Mouse (Mus musculus): ENCODE measurements around the gene Secisbp2l. TPM values are rescaled to one million over a fixed set of nuclear protein-coding genes. Genes with fewer than 3 reads are reported as not detected.

Secisbp2l gene
- total and polyA plus RNA-seq, 2 experiments from 2014 or later = 10.5 to 44.3 TPM

DNA sequence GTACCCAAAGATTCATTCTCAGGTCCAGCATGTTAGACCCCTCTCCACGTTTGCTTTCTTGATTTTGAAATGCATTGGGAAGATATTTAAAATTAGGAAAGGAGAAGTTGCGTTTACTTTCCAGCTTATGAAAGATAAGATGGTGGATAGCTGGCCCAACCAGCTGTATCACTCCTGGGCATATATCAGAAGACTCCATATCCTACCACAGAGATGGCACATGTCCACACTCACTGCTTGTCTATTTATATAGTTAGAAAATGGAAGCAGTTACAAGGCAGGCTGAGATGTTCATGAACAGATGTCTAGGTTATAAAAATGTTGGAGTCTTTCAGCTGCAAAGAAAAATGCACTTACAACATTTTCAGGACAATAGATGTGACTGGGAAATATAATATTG, 28.7 kb upstream of the Secisbp2l start:
- Histone ChIP-seq H3K9ac (replicated peaks; ENCODE audit: low read depth, low read length) (no peak overlapping the region), H3K4me2 (ENCODE audit: low read depth, low read length) (no peak overlapping the region), H3K27me3 (ENCODE audit: control insufficient read depth, insufficient read depth, low read length) (no peaks in the 10 kb centered on the region), H3K27ac (ENCODE audit: low read depth) (no peak overlapping the region), H3K4me1 (ENCODE audit: control insufficient read depth, insufficient read depth) (no peaks in the 10 kb centered on the region), H3K36me3 (replicated peaks; ENCODE audit: control insufficient read depth, insufficient read depth, low read length) (no peaks in the 10 kb centered on the region), H3K4me3 (ENCODE audit: low read depth, low read length) (no peak overlapping the region), H3K9me3 (replicated peaks; ENCODE audit: control insufficient read depth, low read length) (no peaks in the 10 kb centered on the region)
- DNase-seq (ENCODE audit: low spot score) = no peak
- ATAC-seq (ENCODE audit: insufficient read depth, low read depth) = no peak
- no peak for TF ChIP-seq CTCF (IDR thresholded peaks at IDR 0.05; ENCODE audit: low read depth)
- TF ChIP-seq EP300 (IDR thresholded peaks at IDR 0.05; ENCODE audit: low read depth) = no peak
- 53% methylated on average over 2 of the region's 2 CpGs for WGBS

DNA sequence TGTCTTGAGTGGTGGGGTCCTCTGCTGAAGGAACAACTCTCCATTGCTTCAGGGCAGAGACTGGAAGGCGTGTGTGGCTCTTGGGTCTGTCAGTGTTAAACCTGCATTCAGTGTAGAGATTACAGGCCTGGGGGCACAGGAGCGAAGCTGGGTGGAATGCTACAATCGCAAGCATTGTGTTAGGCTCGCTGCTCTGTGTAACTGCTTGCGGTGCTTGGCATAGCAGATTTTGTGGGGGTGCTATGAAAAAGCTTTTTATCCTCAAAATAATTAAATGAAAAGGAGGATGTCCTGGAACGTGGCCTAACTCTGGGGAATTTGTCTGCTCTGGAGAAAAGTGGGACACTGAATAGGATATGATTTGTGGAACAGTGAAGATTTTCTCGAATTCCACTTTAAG, 26.9 kb upstream of the Secisbp2l start:
- Histone ChIP-seq H3K9me3 (replicated peaks; ENCODE audit: control insufficient read depth, low read length) (no peaks in the 10 kb centered on the region), H3K27me3 (ENCODE audit: control insufficient read depth, insufficient read depth, low read length) (no peaks in the 10 kb centered on the region), H3K4me1 (ENCODE audit: control insufficient read depth, insufficient read depth) (no peaks in the 10 kb centered on the region), H3K27ac (ENCODE audit: low read depth) (no peak overlapping the region), H3K9ac (replicated peaks; ENCODE audit: low read depth, low read length) (no peak overlapping the region), H3K4me2 (ENCODE audit: low read depth, low read length) (no peak overlapping the region), H3K36me3 (replicated peaks; ENCODE audit: control insufficient read depth, insufficient read depth, low read length) (no peaks in the 10 kb centered on the region), H3K4me3 (ENCODE audit: low read depth, low read length) (no peak overlapping the region)
- no peak for ATAC-seq (ENCODE audit: insufficient read depth, low read depth)
- TF ChIP-seq EP300 (IDR thresholded peaks at IDR 0.05; ENCODE audit: low read depth) = no peak
- TF ChIP-seq CTCF (IDR thresholded peaks at IDR 0.05; ENCODE audit: low read depth) = no peak
- DNase-seq (ENCODE audit: low spot score) = no peak
- WGBS = 75% methylated on average over 7 of the region's 7 CpGs

DNA sequence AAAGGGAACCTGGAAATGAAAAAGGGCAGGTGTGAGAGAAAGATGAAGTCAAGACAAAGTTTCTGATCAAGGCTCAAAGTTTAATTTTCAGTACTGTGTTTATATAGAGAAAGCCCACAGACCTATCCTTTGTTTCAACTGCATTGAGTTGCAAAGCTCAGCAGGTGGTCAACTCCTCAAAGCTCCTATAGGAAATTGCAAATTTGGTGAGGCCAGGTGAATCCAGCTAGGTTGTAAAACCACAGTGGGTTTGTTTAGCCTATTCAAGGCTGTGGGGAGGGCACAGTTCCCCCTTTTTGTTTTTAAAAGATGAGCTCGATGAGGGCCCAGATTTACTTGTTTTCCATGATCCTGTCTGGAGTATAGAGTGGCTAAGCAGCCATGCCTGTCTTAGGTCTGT, 23.2 kb upstream of the Secisbp2l start:
- WGBS = 29% methylated on average over 1 of the region's 1 CpGs
- H3K9me3 ChIP-seq (replicated peaks; ENCODE audit: control insufficient read depth, low read length) = no peaks in the 10 kb centered on the region
- H3K4me3 ChIP-seq (ENCODE audit: low read depth, low read length) = no peak overlapping the region
- H3K4me1 ChIP-seq (ENCODE audit: control insufficient read depth, insufficient read depth) = no peaks in the 10 kb centered on the region; the same call in 1 of the 2 replicates
- ATAC-seq (ENCODE audit: insufficient read depth, low read depth) (no peak), DNase-seq (ENCODE audit: low spot score) (no peak)
- H3K27me3 ChIP-seq (ENCODE audit: control insufficient read depth, insufficient read depth, low read length) = no peaks in the 10 kb centered on the region
- no peaks in the 10 kb centered on the region for H3K36me3 ChIP-seq (replicated peaks; ENCODE audit: control insufficient read depth, insufficient read depth, low read length)
- H3K4me2 ChIP-seq (ENCODE audit: low read depth, low read length) = no peak overlapping the region
- H3K9ac ChIP-seq (replicated peaks; ENCODE audit: low read depth, low read length) = no peak overlapping the region
- H3K27ac ChIP-seq (ENCODE audit: low read depth) = no peak overlapping the region
- no peak for TF ChIP-seq EP300 (IDR thresholded peaks at IDR 0.05; ENCODE audit: low read depth)
- no peak for TF ChIP-seq CTCF (IDR thresholded peaks at IDR 0.05; ENCODE audit: low read depth)

DNA sequence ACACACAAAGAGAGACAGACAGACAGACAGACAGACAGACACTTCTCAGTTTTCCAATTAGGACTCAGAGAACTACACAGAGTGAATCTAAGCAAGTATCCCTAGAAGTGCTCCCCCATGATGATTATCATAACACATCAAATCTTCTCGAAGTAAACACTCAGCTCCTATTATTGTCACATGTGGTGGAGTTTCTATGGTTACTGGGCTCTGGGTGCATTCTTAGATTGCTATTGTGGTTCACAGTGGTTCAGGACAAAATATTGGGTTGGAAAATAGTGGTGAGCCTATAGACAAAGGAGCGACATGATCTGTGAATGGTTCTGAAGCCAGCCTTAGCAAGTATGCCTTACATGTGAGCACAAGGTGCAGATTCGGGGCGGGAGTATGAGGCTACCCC, 19.3 kb upstream of the Secisbp2l start:
- Histone ChIP-seq H3K9ac (replicated peaks; ENCODE audit: low read depth, low read length) (no peak overlapping the region), H3K4me3 (ENCODE audit: low read depth, low read length) (no peak overlapping the region), H3K9me3 (replicated peaks; ENCODE audit: control insufficient read depth, low read length) (no peaks in the 10 kb centered on the region), H3K4me2 (ENCODE audit: low read depth, low read length) (no peak overlapping the region), H3K4me1 (ENCODE audit: control insufficient read depth, insufficient read depth) (no peaks in the 10 kb centered on the region; the same call in 1 of the 2 replicates), H3K36me3 (replicated peaks; ENCODE audit: control insufficient read depth, insufficient read depth, low read length) (no peaks in the 10 kb centered on the region), H3K27me3 (ENCODE audit: control insufficient read depth, insufficient read depth, low read length) (no peaks in the 10 kb centered on the region), H3K27ac (ENCODE audit: low read depth) (no peak overlapping the region)
- no peak for TF ChIP-seq EP300 (IDR thresholded peaks at IDR 0.05; ENCODE audit: low read depth)
- no peak for TF ChIP-seq CTCF (IDR thresholded peaks at IDR 0.05; ENCODE audit: low read depth)
- DNase-seq (ENCODE audit: low spot score) (no peak), ATAC-seq (ENCODE audit: insufficient read depth, low read depth) (no peak)
- WGBS = 75% methylated on average over 4 of the region's 4 CpGs

DNA sequence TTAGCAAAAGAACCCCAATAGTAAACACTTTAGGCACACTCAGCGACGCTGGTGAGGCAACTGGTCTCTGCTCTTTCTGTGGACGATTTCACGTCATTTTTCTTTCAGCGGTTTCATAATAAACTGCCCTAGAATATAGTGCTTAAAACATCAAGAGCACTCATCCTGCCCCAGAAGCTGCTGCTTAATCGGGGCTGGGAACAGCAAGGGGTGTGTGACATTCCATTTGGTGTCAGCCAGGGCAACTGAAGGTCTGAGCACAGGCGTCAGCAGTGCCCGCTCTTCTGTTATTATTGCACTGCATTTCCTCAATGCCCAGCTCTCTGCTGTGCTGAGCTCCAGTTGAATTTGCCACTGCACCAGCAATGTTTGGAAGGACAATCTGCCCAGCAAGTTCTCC, 18.4 kb upstream of the Secisbp2l start:
- WGBS = 32% methylated on average over 8 of the region's 8 CpGs
- Histone ChIP-seq H3K27me3 (ENCODE audit: control insufficient read depth, insufficient read depth, low read length) (no peaks in the 10 kb centered on the region), H3K4me2 (ENCODE audit: low read depth, low read length) (0 out of 2 replicates have a peak overlapping the region, but pooled peaks have one; percentile 22), H3K36me3 (replicated peaks; ENCODE audit: control insufficient read depth, insufficient read depth, low read length) (no peaks in the 10 kb centered on the region), H3K4me3 (ENCODE audit: low read depth, low read length) (no peak overlapping the region), H3K4me1 (ENCODE audit: control insufficient read depth, insufficient read depth) (no peaks in the 10 kb centered on the region; the same call in 1 of the 2 replicates), H3K9me3 (replicated peaks; ENCODE audit: control insufficient read depth, low read length) (no peaks in the 10 kb centered on the region), H3K9ac (replicated peaks; ENCODE audit: low read depth, low read length) (no peak overlapping the region), H3K27ac (ENCODE audit: low read depth) (peak overlapping the region; percentile 52)
- ATAC-seq (ENCODE audit: insufficient read depth, low read depth) (peak; percentile 84; the same call in 1 of the 2 replicates), DNase-seq (ENCODE audit: low spot score) (peak; percentile 52)
- no peak for TF ChIP-seq CTCF (IDR thresholded peaks at IDR 0.05; ENCODE audit: low read depth)
- TF ChIP-seq EP300 (IDR thresholded peaks at IDR 0.05; ENCODE audit: low read depth) = no peak

DNA sequence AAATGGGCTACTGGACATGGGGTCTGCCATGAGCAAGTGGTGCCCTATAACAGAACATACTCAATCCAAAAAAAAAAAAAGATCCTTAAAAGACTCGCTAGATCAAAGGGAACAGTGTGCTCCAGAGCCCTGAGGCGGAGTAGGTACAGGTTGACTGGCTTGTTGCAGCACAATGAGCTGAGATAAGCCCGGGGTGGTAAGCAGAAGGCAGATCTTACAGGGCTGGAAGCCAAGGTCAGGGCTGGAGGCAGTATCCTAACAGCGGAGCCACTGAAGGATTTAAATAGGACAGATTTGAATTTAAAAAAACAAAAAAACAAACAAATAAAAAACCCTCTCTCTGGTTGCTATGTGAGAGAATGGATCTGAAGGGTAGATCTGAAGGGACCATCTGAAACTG, 17.8 kb upstream of the Secisbp2l start:
- WGBS = 30% methylated on average over 4 of the region's 4 CpGs
- no peak overlapping the region for H3K9ac ChIP-seq (replicated peaks; ENCODE audit: low read depth, low read length)
- DNase-seq (ENCODE audit: low spot score) (peak; percentile 16), ATAC-seq (ENCODE audit: insufficient read depth, low read depth) (peak; percentile 79)
- TF ChIP-seq EP300 (IDR thresholded peaks at IDR 0.05; ENCODE audit: low read depth) (no peak), CTCF (IDR thresholded peaks at IDR 0.05; ENCODE audit: low read depth) (no peak)
- no peak overlapping the region for H3K4me2 ChIP-seq (ENCODE audit: low read depth, low read length)
- no peaks in the 10 kb centered on the region; the same call in 1 of the 2 replicates for H3K4me1 ChIP-seq (ENCODE audit: control insufficient read depth, insufficient read depth)
- no peaks in the 10 kb centered on the region for H3K9me3 ChIP-seq (replicated peaks; ENCODE audit: control insufficient read depth, low read length)
- H3K27me3 ChIP-seq (ENCODE audit: control insufficient read depth, insufficient read depth, low read length) = no peaks in the 10 kb centered on the region
- H3K36me3 ChIP-seq (replicated peaks; ENCODE audit: control insufficient read depth, insufficient read depth, low read length) = no peaks in the 10 kb centered on the region
- no peak overlapping the region for H3K4me3 ChIP-seq (ENCODE audit: low read depth, low read length)
- peak overlapping the region; percentile 52 for H3K27ac ChIP-seq (ENCODE audit: low read depth)

All from heart, postnatal 0 days (tissue).